Mouse (Mus musculus) spleen, postnatal 4 days (tissue): ENCODE results near the gene Glo1.

ENCODE experiments used
- DNase-seq, 2 experiments: peaks; one replicate each; pipeline ENCODE4 v3.0.0; 2022; ENCODE audit warnings: low spot score in 2 of 2

Glo1 gene

GRCm38 (mm10) chr17:30576946-30577345, 49.7 kb downstream of the Glo1 start:
- no peak for DNase-seq

GRCm38 (mm10) chr17:30575941-30576773, 50.5 kb downstream of the Glo1 start, which contains the start of gene Btbd9:
Gene Btbd9 (minus strand): TSS chr17:30576488.
- peak; percentile 87 to 95 for DNase-seq

GRCm38 (mm10) chr17:30575121-30575904, 51.4 kb downstream of the Glo1 start:
- peak; percentile 41 to 79 for DNase-seq

- DNase-seq: no peak
These were observed 51.9 kb downstream of the Glo1 start for GRCm38 (mm10) chr17:30574783-30575075.

GRCm38 (mm10) chr17:30573990-30574782, 52.5 kb downstream of the Glo1 start:
- no peak for DNase-seq

GRCm38 (mm10) chr17:30570971-30571370, 55.7 kb downstream of the Glo1 start:
- DNase-seq: no peak

- DNase-seq: no peak
These were observed 56.5 kb downstream of the Glo1 start for GRCm38 (mm10) chr17:30570173-30570572.

- DNase-seq: no peak
These were observed 58.2 kb downstream of the Glo1 start for GRCm38 (mm10) chr17:30568473-30568872.

- DNase-seq: no peak
These were observed 61.7 kb downstream of the Glo1 start for GRCm38 (mm10) chr17:30564971-30565370.

- DNase-seq: no peak
These were observed 62.3 kb downstream of the Glo1 start for GRCm38 (mm10) chr17:30564407-30564806.

- no peak for DNase-seq
These were observed 63.1 kb downstream of the Glo1 start for GRCm38 (mm10) chr17:30563484-30564075.

- DNase-seq: no peak
These were observed 63.9 kb downstream of the Glo1 start for GRCm38 (mm10) chr17:30562770-30563169.

- DNase-seq: peak; percentile 78 to 91
These were observed 67.1 kb downstream of the Glo1 start for GRCm38 (mm10) chr17:30559536-30559935.

- no peak for DNase-seq
These were observed 68.0 kb downstream of the Glo1 start for GRCm38 (mm10) chr17:30558623-30559022.

GRCm38 (mm10) chr17:30556512-30556911, 70.2 kb downstream of the Glo1 start:
- DNase-seq: no peak

- no peak for DNase-seq
These were observed 73.4 kb downstream of the Glo1 start for GRCm38 (mm10) chr17:30553027-30553937.

GRCm38 (mm10) chr17:30550774-30551107, 75.9 kb downstream of the Glo1 start:
- DNase-seq: no peak

GRCm38 (mm10) chr17:30549899-30550773, 76.5 kb downstream of the Glo1 start:
- no peak for DNase-seq

- DNase-seq: no peak
These were observed 87.6 kb downstream of the Glo1 start for GRCm38 (mm10) chr17:30539098-30539497.

GRCm38 (mm10) chr17:30536651-30537050, 90.0 kb downstream of the Glo1 start:
- no peak for DNase-seq
